In the genomic region with DNA sequence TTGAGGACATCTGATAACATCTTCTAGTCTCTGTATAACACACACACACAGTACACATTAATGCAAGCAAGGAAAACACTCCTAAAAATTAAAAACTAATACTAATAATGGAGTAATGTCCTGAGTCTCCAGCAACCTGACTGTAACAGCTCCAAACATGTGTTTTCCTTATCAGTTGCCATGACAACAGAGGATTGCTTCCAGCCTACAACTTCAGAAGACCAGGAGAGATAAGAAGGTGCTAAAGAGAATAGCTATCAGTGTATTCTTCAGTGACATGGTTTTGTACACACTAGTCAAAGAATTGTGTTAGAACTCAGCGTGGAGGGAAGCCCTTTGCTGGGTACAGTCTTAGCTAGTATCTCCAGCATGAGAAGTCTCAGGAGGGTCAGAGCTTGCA, we compare ENCODE assay signal across 32 mouse cellular contexts. TPM values are rescaled to one million over a fixed set of nuclear protein-coding genes. Genes with fewer than 3 reads are reported as not detected.
"Had no signal": no experiment of that assay in that cellular context is flagged by ENCODE, and none has a peak within 500 bp of the region (broad histone marks: within the 10 kb centered on the region; RNA-seq: fewer than 3 reads in every experiment).

No protein-coding gene starts in this region.

RNA-seq across cellular contexts. Expression of gene Gm4871, which starts 11.8 kb away (rescaled TPM):
- total RNA-seq: gastrocnemius, adult 2 months; gastrocnemius, postnatal 10 days; gastrocnemius, postnatal 25 days; gastrocnemius, postnatal 4 days; granulocyte monocyte progenitor cell, adult 5-6 weeks; heart, adult 2 months; heart, postnatal 14 days; heart, postnatal 36 days; hematopoietic stem cell, adult 5-6 weeks; layer of hippocampus, adult 2 months; layer of hippocampus, postnatal 10 days; layer of hippocampus, postnatal 25 days; left cerebral cortex, adult 2 months; left cerebral cortex, postnatal 14 days; left cerebral cortex, postnatal 36 days had no signal
- polyA plus RNA-seq: heart, adult 2 months; heart, embryonic 11.5 days; heart, embryonic 13.5 days; heart, embryonic 15.5 days; heart, postnatal 0 days; hindbrain, embryonic 11.5 days; hindbrain, embryonic 13.5 days; hindbrain, embryonic 15.5 days; inflammation-experienced regulatory T-cells, adult 6 months; intestine, embryonic 15.5 days; intestine, postnatal 0 days; kidney, embryonic 14.5 days; kidney, embryonic 16.5 days; limb, embryonic 10.5 days; limb, embryonic 12.5 days; limb, embryonic 14.5 days; liver, embryonic 12.5 days; liver, embryonic 14.5 days had no signal

RNA-seq across cellular contexts. Expression of gene 1700018F24Rik, which starts 22.1 kb away (rescaled TPM):
- total RNA-seq: gastrocnemius, adult 2 months; gastrocnemius, postnatal 10 days; gastrocnemius, postnatal 25 days; gastrocnemius, postnatal 4 days; granulocyte monocyte progenitor cell, adult 5-6 weeks; heart, adult 2 months; heart, postnatal 14 days; heart, postnatal 36 days; hematopoietic stem cell, adult 5-6 weeks; layer of hippocampus, adult 2 months; layer of hippocampus, postnatal 10 days; layer of hippocampus, postnatal 25 days; left cerebral cortex, adult 2 months; left cerebral cortex, postnatal 14 days; left cerebral cortex, postnatal 36 days had no signal
- polyA plus RNA-seq: heart, adult 2 months; heart, embryonic 11.5 days; heart, embryonic 13.5 days; heart, embryonic 15.5 days; heart, postnatal 0 days; hindbrain, embryonic 11.5 days; hindbrain, embryonic 13.5 days; hindbrain, embryonic 15.5 days; inflammation-experienced regulatory T-cells, adult 6 months; intestine, embryonic 15.5 days; intestine, postnatal 0 days; kidney, embryonic 14.5 days; kidney, embryonic 16.5 days; limb, embryonic 10.5 days; limb, embryonic 12.5 days; limb, embryonic 14.5 days; liver, embryonic 12.5 days; liver, embryonic 14.5 days had no signal
